27 mouse cellular contexts compared by ENCODE assay signal in the genomic region with DNA sequence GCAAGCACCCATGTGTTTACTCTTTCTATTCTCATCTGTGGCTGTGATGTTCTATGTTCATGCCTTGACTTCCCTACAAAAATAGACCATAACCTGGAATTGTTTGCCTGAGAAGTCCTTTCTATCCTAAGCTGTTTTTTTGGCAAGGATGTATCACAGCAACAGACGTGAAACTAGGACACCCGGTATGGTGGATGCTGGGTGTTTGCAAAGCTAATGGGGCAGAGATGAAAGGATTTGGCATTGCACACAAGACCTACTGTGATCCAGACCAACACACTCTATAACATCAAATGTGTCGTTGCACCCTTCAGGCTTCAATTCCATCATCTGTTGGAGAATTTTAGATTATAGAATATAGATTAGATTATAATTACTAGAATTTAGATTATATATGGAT.
A peak's percentile ranks its signal among the peaks of the same experiment; 100 is the strongest.
DNase-seq lines count a peak whose midpoint lies in the region; ATAC-seq and TF ChIP-seq lines count a peak whose summit lies in the region.
"Had no signal": no experiment of that assay in that cellular context is flagged by ENCODE, and none has a peak within 500 bp of the region (broad histone marks: within the 10 kb centered on the region; RNA-seq: fewer than 3 reads in every experiment).

No protein-coding gene starts in this region.

- no peak for ATAC-seq in hindbrain, postnatal 0 days
- no peak for ATAC-seq in hindbrain, embryonic 16.5 days
- ATAC-seq: CD4-positive, CD25-positive, alpha-beta regulatory T cell, adult 4 months; forebrain, embryonic 14.5 days; inflammation-experienced regulatory T-cells, adult 6 months; liver, embryonic 12.5 days; liver, postnatal 0 days; midbrain, embryonic 13.5 days had no signal

- TF ChIP-seq CTCF in hindbrain, postnatal 0 days (IDR thresholded peaks at IDR 0.05; ENCODE audit: low read depth) = no peak

- H3K4me1 ChIP-seq in hindbrain, postnatal 0 days (ENCODE audit: insufficient read depth, low read length) = no peaks in the 10 kb centered on the region
- H3K4me1 ChIP-seq in hindbrain, embryonic 16.5 days (ENCODE audit: control insufficient read depth, insufficient read depth, low read depth, low read length) = no peaks in the 10 kb centered on the region
- H3K4me1 ChIP-seq: hindbrain, embryonic 13.5 days; liver, embryonic 12.5 days; megakaryocyte, embryonic 14.5 days; midbrain, embryonic 13.5 days had no signal

- intact Hi-C loops in heart, postnatal 36 days (cut with DNase I) = no loop called here

- no peaks in the 10 kb centered on the region for H3K9me3 ChIP-seq in hindbrain, postnatal 0 days (ENCODE audit: low read length)
- no peaks in the 10 kb centered on the region for H3K9me3 ChIP-seq in hindbrain, embryonic 16.5 days (ENCODE audit: control insufficient read depth, low read length)
- H3K9me3 ChIP-seq: hindbrain, embryonic 13.5 days; midbrain, embryonic 13.5 days had no signal

- 56% methylated on average over 3 of the region's 3 CpGs for WGBS in hindbrain, postnatal 0 days
- 77% methylated on average over 3 of the region's 3 CpGs for WGBS in hindbrain, embryonic 16.5 days

- no peak overlapping the region for H3K9ac ChIP-seq in hindbrain, postnatal 0 days (replicated peaks; ENCODE audit: low read length)
- H3K9ac ChIP-seq in hindbrain, embryonic 16.5 days (ENCODE audit: low read depth, low read length) = no peak overlapping the region
- H3K9ac ChIP-seq: hindbrain, embryonic 13.5 days; liver, embryonic 12.5 days; liver, postnatal 0 days; midbrain, embryonic 13.5 days had no signal

- no peaks in the 10 kb centered on the region for H3K27me3 ChIP-seq in hindbrain, postnatal 0 days (ENCODE audit: insufficient read depth, low read length)
- H3K27me3 ChIP-seq in hindbrain, embryonic 16.5 days (replicated peaks; ENCODE audit: control insufficient read depth, insufficient read depth, low read length) = no peaks in the 10 kb centered on the region
- H3K27me3 ChIP-seq: hindbrain, embryonic 13.5 days; liver, embryonic 12.5 days; megakaryocyte, embryonic 14.5 days; midbrain, embryonic 13.5 days had no signal

- H3K4me3 ChIP-seq in hindbrain, postnatal 0 days (ENCODE audit: low read length) = no peak overlapping the region
- H3K4me3 ChIP-seq in hindbrain, embryonic 16.5 days (ENCODE audit: low read length) = no peak overlapping the region
- H3K4me3 ChIP-seq: gastrocnemius, adult 2 months; hindbrain, embryonic 13.5 days; left cerebral cortex, adult 2 months; liver, embryonic 12.5 days; megakaryocyte, embryonic 14.5 days; midbrain, embryonic 13.5 days had no signal

- no peak overlapping the region for H3K27ac ChIP-seq in hindbrain, postnatal 0 days
- H3K27ac ChIP-seq in hindbrain, embryonic 16.5 days (ENCODE audit: low read depth, low read length) = no peak overlapping the region
- H3K27ac ChIP-seq: gastrocnemius, adult 2 months; hindbrain, embryonic 13.5 days; left cerebral cortex, adult 2 months; liver, embryonic 12.5 days; midbrain, embryonic 13.5 days had no signal

- H3K4me2 ChIP-seq in hindbrain, postnatal 0 days (ENCODE audit: low read depth, low read length) = no peak overlapping the region
- no peak overlapping the region for H3K4me2 ChIP-seq in hindbrain, embryonic 16.5 days (ENCODE audit: low read length)
- H3K4me2 ChIP-seq: heart, embryonic 11.5 days; hindbrain, embryonic 13.5 days; liver, embryonic 12.5 days; midbrain, embryonic 13.5 days had no signal

- no peaks in the 10 kb centered on the region for H3K36me3 ChIP-seq in hindbrain, postnatal 0 days (ENCODE audit: insufficient read depth, low read length)
- H3K36me3 ChIP-seq in hindbrain, embryonic 16.5 days (ENCODE audit: control insufficient read depth, insufficient read depth, low read length) = no peaks in the 10 kb centered on the region
- H3K36me3 ChIP-seq: hindbrain, embryonic 13.5 days; liver, embryonic 12.5 days; midbrain, embryonic 13.5 days had no signal

- peak; percentile 33 for DNase-seq in hindbrain, postnatal 0 days (ENCODE audit: low spot score)
- peak; percentile 9 to 22 for DNase-seq in cerebellum, adult 18-20 months
- DNase-seq in cerebellum, adult 9-10 months = peak; percentile 50
- peak; percentile 21 to 23 for DNase-seq in cerebellum, postnatal 36 days
- DNase-seq in MN1 (ENCODE audit: low spot score) = no peak
- no peak for DNase-seq in heart, postnatal 36 days
- DNase-seq: adrenal gland, postnatal 25 days; gastrocnemius, adult 2 months; gastrocnemius, postnatal 36 days; heart, adult 18-20 months; heart, postnatal 4 days; kidney, adult 11 months; kidney, postnatal 14 days; liver, postnatal 0 days; lung, postnatal 36 days; spleen, adult 18-20 months; thymus, adult 2 months had no signal

Comparison
In these comparisons a context has a peak if more than half of its experiments do, and no peak if none do; other contexts are left out.
1. DNase-seq: peak in hindbrain, postnatal 0 days (single experiment), cerebellum, adult 18-20 months (2 of 2), cerebellum, adult 9-10 months (single experiment) and cerebellum, postnatal 36 days (2 of 2); none in MN1 (single experiment) and heart, postnatal 36 days (0 of 2).